Mouse (Mus musculus): ENCODE data around the gene Wdr3.

Wdr3 gene

DNA sequence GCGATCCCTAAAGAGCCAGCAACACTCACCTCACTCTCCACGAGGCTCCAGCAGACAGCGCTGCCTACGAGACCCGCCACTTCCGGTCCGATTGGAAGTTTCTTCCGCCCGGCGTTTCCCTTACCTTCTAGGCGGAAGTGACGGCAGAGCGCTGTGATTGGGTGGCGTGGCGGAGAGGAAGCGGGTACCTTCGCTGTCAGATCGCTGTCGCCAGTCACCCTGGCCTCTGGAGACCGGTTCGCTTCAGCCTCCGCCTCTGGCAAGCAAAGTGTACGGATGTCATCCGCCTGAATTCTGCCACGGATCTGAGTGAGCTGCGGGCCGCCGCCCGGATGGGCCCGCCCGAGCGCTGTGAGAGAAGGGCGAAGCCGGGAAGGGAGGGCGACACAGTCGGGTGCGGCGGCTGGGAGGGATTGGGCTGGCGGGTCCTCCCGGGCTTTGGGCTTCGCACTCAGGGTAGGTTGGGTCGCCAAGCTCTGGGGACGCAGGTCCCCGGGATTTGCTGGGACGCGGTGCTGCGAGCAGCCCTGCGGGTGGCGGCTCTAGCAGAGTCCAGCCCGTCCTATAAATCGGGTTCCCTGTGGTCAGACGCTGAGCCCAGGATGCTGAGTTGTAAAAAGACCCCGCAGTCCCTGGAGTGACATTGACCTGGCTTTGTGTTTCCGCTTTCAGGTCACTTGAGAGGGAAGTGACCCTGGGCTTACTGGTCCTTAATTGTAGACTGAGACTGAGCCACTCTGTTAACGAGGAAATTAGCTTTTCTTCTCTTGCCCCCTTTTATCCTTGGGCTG lies at the start of gene Wdr3, which contains the start of gene Gdap2:
Gene Wdr3 (minus strand): TSS at position 93 of the 791 bp plus-strand sequence.
Gene Gdap2 (plus strand): TSS at position 67 of the 791 bp plus-strand sequence.
- in situ Hi-C loops (cut with MboI; ENCODE audit: low sequenced_read_pairs) = no loop called here

DNA sequence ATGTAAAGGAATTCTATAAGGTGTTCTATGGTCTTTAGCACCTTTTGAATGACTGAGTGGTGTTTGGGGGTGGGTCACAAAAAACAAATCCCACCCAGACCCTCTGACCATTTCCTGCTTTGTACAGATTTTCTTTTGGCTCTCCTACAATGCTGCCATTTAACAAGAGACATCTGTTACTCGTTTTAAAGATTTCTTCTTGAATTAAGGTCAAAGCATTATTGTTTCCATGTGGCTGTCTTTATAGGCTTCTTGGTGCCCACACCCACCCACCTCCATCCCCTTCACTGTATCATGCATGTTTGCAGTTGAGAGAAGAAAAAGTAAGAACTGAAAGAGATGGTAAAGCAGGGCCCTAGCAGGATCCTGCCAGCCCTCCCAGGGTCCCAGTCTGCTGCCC lies 44.8 kb upstream of the Wdr3 start:
- in situ Hi-C loops (cut with MboI; ENCODE audit: low sequenced_read_pairs) = no loop called here

DNA sequence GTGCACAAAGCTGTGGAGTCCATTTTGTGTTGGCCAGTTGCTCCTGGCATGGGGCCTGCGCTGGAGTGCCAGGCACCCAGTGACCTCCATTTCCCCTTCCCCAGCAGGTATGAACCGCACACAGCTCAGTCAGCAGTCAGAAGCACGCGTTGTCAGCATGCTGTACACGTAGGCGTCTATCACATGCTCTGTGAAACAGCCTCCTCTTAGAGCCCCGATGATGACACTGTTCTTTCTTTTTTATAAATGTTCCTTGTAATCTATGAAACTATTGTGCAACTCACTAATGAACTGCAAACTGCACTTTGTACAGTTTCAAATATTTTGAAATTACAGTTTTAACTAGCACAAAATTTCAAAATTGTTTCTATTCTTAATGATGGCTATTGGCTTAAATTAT lies 39.3 kb upstream of the Wdr3 start:
- in situ Hi-C loops (cut with MboI; ENCODE audit: low sequenced_read_pairs) = no loop called here

DNA sequence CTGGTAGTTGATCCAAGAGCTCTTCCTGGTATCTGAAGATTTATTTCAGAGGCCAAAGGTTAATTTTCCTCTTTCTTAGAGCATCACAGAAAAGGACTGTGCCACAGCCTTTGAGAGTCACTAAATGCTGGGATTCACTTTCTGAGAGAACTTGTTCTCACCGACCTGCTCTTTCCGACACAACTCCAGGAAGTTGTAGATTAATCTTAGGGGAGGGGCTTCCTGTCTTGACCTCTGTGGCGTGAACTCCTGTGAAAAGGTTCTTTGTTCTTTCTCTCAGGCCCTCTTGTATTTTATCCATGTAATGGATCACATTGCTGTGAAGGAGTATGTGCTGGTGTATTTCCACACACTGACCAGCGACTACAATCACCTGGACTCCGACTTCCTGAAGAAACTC lies 32.0 kb upstream of the Wdr3 start:
- in situ Hi-C loops (cut with MboI; ENCODE audit: low sequenced_read_pairs) = loop anchor here (25.0 kb wide), 2 partner anchors 493 to 743 kb away; partner anchors contain the start of gene Man1a2

DNA sequence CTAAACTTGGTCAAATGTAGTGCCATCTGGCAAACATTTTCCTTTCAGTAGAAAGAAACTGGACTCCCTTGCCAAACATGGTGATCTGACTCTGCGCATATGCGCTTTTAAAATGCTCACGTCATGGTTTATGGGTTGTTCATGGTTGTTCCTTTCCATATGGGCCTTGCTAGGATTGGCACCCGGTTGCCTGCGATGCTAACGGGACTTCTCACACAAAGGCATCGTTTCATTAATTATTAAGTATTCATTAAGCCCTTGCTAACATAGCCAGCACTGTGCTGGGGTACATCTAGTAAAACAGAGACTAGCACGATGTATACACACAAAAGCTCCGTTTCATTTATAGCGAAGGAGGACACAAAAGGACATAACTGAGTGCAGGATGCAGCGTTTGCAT lies 27.7 kb upstream of the Wdr3 start:
- in situ Hi-C loops (cut with MboI; ENCODE audit: low sequenced_read_pairs) = loop anchor here (10.0 to 25.0 kb wide), 3 partner anchors 385 to 747 kb away; partner anchors contain the start of gene Man1a2

DNA sequence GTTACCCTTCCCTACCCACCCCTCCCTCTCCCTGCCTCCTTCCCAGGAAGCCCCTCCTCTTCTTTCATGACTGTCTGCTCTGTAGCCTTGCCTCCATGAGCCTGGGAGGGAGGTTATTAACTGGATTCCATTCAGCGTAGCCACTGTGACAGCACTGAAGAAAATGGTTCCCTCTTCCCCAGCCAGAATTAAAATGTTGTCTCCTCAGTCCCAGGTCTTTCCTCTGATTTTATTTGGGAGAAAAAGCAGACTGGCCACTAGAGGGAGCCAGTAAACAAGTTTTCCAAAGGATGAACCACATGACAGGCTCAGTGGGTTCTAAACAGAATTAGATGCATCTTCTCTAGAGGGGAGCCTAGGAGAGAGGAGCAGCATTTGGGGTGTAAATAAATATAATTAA lies 27.2 kb upstream of the Wdr3 start:
- in situ Hi-C loops (cut with MboI; ENCODE audit: low sequenced_read_pairs) = loop anchor here (10.0 to 25.0 kb wide), 3 partner anchors 385 to 748 kb away; partner anchors contain the start of gene Man1a2

DNA sequence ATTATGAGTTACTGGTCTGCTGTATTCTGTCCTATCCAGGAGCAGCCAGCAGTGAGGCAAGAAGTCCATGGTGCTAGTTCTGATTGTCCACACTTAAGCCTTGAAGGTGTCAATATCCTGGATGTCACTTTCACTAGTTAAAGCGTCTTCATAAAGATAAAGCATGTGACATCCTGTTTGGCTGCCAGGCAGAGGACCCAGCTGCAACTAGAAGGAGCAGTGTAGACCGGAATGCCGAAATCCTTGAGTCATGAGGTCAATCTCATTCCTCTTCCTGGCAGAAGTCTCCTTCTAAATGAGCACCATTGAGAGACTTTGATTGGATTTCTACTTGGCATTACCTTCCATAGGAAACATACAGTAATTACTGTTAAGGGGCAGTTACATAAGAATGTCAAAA lies 18.3 kb upstream of the Wdr3 start:
- in situ Hi-C loops (cut with MboI; ENCODE audit: low sequenced_read_pairs) = loop anchor here (10.0 to 25.0 kb wide), 3 partner anchors 394 to 757 kb away; partner anchors contain the start of gene Man1a2

DNA sequence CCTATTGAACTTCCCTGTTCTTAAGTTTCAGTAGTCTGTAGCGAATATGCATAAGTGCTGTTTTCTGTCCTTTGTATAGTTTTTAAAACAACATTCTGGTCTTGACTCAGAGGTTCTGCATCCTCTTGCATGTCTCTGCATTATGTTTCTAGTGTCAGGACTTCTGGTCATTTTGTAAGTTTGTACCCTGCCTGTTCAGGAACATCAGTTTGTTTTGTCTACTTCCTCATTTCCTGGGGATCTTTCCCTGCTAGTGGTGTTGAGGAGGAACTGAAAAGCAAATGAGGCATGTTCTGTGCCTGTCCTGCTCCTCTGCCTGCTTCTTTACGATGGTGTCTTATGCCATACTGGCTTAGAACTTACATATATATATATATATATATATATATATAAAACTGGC lies 13.8 kb upstream of the Wdr3 start:
- in situ Hi-C loops (cut with MboI; ENCODE audit: low sequenced_read_pairs) = loop anchor here (25.0 kb wide), 2 partner anchors 511 to 761 kb away; partner anchors contain the start of gene Man1a2

DNA sequence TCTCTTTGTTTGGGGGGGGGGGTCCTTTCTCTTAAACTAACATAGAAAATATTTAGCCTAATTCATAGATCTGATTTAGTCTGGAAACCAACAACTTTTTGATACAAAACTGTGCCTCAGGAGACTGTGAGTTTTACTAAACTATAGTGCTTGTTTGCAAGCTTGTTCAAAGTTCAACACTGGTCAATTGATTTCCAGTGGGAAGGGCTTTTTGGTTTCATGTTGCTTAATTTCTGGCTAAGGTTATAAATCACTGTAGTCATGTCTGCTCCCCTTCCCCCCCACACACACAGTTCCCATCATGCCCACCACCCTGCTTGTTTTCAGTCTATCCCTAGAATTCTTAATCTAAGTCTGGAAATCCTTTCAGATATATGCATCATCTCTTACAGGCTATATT lies 2.8 kb upstream of the Wdr3 start:
- in situ Hi-C loops (cut with MboI; ENCODE audit: low sequenced_read_pairs) = no loop called here

DNA sequence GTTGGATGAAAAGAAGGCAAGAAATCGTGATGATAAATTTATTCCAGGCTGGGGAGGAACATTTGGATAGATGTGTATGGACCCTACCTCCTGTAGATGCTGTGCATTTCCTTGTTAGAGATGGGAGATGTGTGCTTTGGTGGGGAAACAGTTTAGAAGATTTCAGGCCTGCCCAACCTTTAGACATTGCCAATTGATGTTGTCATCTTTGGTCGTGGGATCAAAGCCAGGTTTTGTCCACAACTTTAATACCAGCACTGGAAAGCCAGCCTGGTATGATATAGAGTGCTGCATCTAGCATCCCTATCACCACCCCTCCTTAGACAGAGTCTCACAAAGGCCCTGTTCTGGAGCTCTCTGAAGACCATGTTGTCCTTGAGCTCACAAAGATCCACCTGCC lies 1.3 kb upstream of the Wdr3 start:
- in situ Hi-C loops (cut with MboI; ENCODE audit: low sequenced_read_pairs) = no loop called here

DNA sequence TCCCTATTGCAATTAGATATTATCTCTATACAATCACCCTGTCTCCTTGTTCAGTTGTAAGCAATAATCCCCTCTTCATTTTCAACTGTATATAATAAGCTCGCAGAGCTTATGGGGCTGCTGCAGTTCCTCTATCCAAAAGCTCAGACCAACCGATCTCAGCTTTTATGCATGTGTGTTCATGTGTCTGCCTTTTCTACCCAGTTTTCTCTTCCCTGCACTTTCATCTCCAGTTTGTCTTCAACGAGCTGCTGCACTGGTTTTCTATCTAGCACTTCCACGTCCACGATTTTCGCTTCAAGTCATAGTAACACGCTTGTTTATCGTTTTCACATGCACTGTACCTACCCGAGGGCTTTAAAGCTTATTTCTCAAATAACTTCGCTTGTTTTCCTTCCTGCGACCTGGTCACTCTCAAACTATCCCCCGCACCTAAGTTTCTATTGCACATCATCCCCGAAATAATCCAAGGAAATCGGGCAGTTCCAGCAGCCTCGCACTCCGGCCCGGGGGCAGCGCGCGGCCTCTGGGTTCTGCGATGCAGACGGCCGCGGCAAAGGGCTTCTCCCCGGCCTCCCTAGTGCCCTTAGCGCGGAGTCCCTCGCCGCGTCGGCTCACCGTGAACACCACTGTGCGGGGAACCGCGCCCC lies 417 bp downstream of the Wdr3 start:
- in situ Hi-C loops (cut with MboI; ENCODE audit: low sequenced_read_pairs) = no loop called here

DNA sequence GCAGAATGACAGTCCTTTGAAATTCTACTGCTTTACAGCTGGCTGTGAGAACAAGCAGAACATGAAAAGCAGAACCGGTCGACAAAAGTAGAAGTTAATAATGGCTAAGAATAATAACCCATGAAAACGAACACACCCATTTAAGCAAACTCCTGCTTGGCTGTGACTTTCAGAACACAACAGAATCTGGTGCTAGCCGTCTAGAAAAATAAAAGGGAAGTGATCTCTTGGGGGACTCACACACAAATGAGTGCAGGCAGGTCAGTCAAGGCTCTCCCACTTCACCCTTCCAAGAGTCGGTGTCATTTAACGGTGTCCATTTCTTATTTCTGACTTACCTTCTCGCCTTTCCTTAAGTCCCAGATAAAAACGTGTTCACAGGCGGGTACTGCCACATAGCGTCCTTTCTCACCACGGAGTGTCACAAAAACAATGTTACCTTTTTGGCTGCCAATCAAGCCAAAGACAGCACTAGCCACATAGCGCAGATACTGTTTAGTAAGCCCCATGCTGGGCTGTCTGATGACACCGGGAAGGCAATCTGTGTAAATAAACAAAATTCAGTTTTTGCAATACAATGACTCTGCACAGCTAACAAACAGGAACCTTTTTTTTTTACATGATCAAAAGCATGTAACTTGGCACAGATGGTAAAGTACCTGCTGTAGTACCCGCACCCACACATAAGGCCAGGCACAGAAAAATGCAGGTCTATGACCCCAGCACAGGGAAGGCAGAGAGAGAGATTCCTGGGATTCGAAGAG lies 1.3 kb downstream of the Wdr3 start:
- in situ Hi-C loops (cut with MboI; ENCODE audit: low sequenced_read_pairs) = no loop called here

DNA sequence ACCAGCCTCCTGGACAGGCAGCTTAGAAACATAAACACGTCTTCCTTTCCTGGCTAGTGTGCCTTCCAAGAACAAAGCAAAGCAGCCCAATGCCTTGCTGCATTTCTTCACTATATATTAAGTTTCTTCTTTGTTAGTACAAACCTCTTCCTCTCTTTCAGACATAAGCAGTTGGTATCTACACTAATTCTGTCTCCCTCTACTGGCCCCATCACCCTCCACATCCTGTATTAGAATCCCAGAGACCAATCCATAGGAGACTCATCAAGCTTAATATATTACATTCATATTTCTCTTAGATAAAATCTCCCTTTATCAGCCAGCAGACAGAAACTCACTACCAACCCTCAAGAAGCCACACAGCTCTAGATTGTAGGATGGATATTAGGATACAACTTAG lies 39.8 kb downstream of the Wdr3 start:
- in situ Hi-C loops (cut with MboI; ENCODE audit: low sequenced_read_pairs) = no loop called here

DNA sequence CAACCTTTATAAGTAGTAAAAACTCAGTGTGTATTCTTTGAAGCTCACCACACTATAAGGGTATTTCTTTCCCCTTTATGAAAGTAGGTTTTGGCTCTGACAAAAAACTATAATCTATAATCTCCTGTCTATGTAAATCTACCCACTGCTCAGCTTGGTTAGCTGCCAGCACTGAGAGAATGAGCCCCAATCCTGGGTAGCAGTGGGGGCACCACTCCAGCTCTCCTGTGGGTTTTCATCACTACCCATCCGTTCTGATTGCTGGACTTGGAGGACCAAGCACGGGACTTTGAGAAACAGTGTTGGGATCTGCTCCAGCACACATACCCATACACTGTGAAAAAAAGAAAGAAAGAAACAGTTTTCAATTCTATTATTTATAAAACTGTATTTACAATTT lies 40.2 kb downstream of the Wdr3 start:
- in situ Hi-C loops (cut with MboI; ENCODE audit: low sequenced_read_pairs) = no loop called here

DNA sequence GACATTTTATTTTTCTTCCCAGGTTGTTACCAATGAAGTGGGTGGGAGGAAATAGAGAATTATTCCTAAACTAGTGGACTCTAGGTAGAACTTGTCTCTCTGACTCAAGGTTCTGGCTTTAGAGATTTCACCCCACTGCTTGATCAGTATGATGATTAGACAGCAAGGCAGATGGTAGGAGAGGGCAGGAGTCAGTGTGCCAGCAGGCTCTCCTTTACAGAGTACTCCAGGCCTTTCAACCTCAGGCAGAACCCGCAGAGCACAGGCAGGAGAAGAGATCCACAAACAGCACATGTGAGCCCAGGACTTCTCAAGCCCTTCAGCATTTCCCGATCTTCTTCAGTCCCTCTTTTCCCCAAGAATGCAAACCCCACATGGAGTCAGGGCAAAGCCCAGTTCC lies 43.5 kb downstream of the Wdr3 start:
- in situ Hi-C loops (cut with MboI; ENCODE audit: low sequenced_read_pairs) = no loop called here

DNA sequence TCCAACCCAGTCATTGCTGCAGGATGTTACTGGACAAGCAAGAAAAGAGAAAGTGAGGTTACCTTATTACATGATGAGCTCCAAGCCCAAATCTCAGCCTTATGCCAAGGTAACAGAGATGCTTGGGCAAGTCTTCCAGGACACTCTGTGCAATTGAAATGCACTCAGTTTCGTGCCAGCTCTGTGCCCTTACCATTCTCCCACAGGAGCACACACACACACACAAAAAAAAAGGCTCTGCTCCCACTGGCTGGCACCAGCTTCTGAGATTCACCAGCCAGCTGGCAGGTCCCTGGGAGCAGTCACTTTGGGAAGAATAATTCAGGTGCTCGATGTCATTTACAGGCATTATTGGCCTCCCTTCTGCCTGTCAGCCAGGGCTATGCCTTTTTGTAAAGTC lies 55.5 kb downstream of the Wdr3 start:
- in situ Hi-C loops (cut with MboI; ENCODE audit: low sequenced_read_pairs) = no loop called here

DNA sequence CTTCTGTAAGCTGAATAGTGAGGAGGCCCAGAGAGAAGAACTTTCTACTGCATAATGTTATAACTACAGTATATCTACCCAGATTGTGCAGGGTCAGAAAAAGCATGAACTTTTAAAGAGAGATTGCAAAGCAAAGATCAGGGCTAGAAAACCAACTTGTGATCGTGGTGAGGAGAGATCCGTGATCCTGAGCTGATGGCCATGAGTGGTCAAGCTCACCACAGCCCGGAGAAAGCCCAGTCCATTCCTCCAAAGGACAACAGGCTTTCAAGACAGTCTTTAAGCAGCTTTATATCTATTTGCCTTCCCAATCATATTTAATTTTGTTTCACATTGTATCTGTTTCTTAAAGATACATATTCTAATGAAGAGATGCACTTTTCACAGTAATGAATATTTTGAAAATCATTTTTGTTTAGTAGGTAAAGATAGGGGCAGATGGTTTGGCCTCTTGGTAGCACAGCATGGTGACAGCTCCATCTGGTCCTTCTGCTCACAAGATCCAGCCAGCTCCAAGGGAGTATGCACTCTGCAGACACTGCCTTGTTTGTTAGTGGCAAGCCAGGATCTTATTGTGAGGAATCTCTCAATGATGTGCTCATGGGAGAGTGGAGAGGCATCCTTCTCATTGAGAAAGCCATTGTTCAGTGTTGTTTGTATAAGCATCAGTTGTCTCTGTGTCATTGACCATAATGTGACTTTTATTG lies 59.7 kb downstream of the Wdr3 start:
- in situ Hi-C loops (cut with MboI; ENCODE audit: low sequenced_read_pairs) = no loop called here
